Mouse (Mus musculus) activated CD4-positive, CD25-positive, alpha-beta regulatory T cell (primary cell): ENCODE data around the gene Klk1b27. TPM values are rescaled to one million over a fixed set of nuclear protein-coding genes. Genes with fewer than 3 reads are reported as not detected.

Experiments
- polyA plus RNA-seq, 2 experiments: library from polyadenylated mRNA; unstranded; fragments of 100-300 nt; shearing (Covaris generic); gene quantifications; one replicate each; pipeline ENCODE4 v1.2.1; 2017

Gene Klk1b27
- 1 to 10 TPM; 1.0 to 3.3 TPM for polyA plus RNA-seq

GRCm38 (mm10) chr7:44051990-44052389 is at the start of gene Klk1b27:
Gene Klk1b27, plus strand, starts transcription at chr7:44052290.

GRCm38 (mm10) chr7:44011868-44012267 is 40.2 kb upstream of the Klk1b27 start, which contains the start of gene Klk1b26:
Gene Klk1b26, plus strand, starts transcription at chr7:44012168.

GRCm38 (mm10) chr7:44102028-44102427 is 49.9 kb downstream of the Klk1b27 start, which contains the start of gene Klk1b21:
Gene Klk1b21, plus strand, starts transcription at chr7:44102328.

Other genes with a start within 250 kb of the Klk1b27 start
- gene Klk7, start 241.0 kb upstream of the Klk1b27 start, polyA plus RNA-seq = under 1 TPM; 0.29 to 0.38 TPM
- gene Klk6, start 227.8 kb upstream of the Klk1b27 start, polyA plus RNA-seq = under 1 TPM in 1 of 2 experiments, not detected in 1; 0.37 TPM
- gene Klk5, start 210.3 kb upstream of the Klk1b27 start, polyA plus RNA-seq = not detected
- not detected for gene Klk4, start 171.1 kb upstream of the Klk1b27 start, polyA plus RNA-seq
- gene Klk15, start 118.5 kb upstream of the Klk1b27 start, polyA plus RNA-seq = 1 to 10 TPM in 1 of 2 experiments, not detected in 1; 1.6 TPM
- not detected for gene Klk1b8, start 101.6 kb upstream of the Klk1b27 start, polyA plus RNA-seq
- not detected for gene Klk1b1, start 85.5 kb upstream of the Klk1b27 start, polyA plus RNA-seq
- gene Klk1b9, start 76.2 kb upstream of the Klk1b27 start, polyA plus RNA-seq = 1 to 10 TPM in 1 of 2 experiments, under 1 TPM in 1; 0.31 to 2.0 TPM
- not detected for gene Klk1b11, start 56.4 kb upstream of the Klk1b27 start, polyA plus RNA-seq
- not detected for gene Klk1b26, start 40.1 kb upstream of the Klk1b27 start, polyA plus RNA-seq
- gene Klk1b21, start 50.0 kb downstream of the Klk1b27 start, polyA plus RNA-seq = not detected
- gene Klk1b22, start 60.4 kb downstream of the Klk1b27 start, polyA plus RNA-seq = not detected
- not detected for gene Klk1b16, start 84.5 kb downstream of the Klk1b27 start, polyA plus RNA-seq
- gene Klk1b24, start 135.9 kb downstream of the Klk1b27 start, polyA plus RNA-seq = not detected
- gene Klk1b3, start 145.9 kb downstream of the Klk1b27 start, polyA plus RNA-seq = not detected
- not detected for gene Klk1b4, start 155.1 kb downstream of the Klk1b27 start, polyA plus RNA-seq
- not detected for gene Klk1b5, start 163.7 kb downstream of the Klk1b27 start, polyA plus RNA-seq
- under 1 TPM in 1 of 2 experiments, not detected in 1; 0.60 TPM for gene Klk1, start 173.1 kb downstream of the Klk1b27 start, polyA plus RNA-seq
- gene Gm36864, start 183.9 kb downstream of the Klk1b27 start, polyA plus RNA-seq = not detected
- 1 to 10 TPM; 1.1 to 2.5 TPM for gene 1700028J19Rik, start 194.4 kb downstream of the Klk1b27 start, polyA plus RNA-seq
- gene 2410002F23Rik, start 194.4 kb downstream of the Klk1b27 start, polyA plus RNA-seq = 100 to 1,000 TPM in 1 of 2 experiments, 10 to 100 TPM in 1; 86.7 to 118 TPM
- gene Acp4, start 205.1 kb downstream of the Klk1b27 start, polyA plus RNA-seq = not detected
- not detected for gene Gm15517, start 209.2 kb downstream of the Klk1b27 start, polyA plus RNA-seq